Mouse (Mus musculus) forebrain, embryonic 15.5 days (tissue): Measurements from ENCODE around the gene Snx1. TPM values are rescaled to one million over a fixed set of nuclear protein-coding genes. Genes with fewer than 3 reads are reported as not detected.

ENCODE experiments used
- ATAC-seq: fragments of 200-750 bp; cut with Nextera tagmentation; replicated peaks from 2 replicates; pipeline ENCODE4 v1.8.0; 2017; ENCODE audit warnings: mild to moderate bottlenecking, moderate TSS enrichment, moderate library complexity
- H3K27ac ChIP-seq: fragments of 300-500 bp; sonication (generic); replicated peaks from 2 replicates; pipeline ENCODE4 v1.5.1; 2015; ENCODE audit warnings: mild to moderate bottlenecking, inconsistent platforms
- H3K27me3 ChIP-seq: fragments of 300-500 bp; sonication (generic); 2 replicates; pipeline ENCODE4 v1.6.1; 2015; ENCODE audit warnings: inconsistent platforms
- H3K36me3 ChIP-seq: fragments of 300-500 bp; sonication (generic); 2 replicates; pipeline ENCODE4 v1.6.1; 2015; ENCODE audit warnings: mild to moderate bottlenecking, inconsistent platforms
- H3K4me1 ChIP-seq: fragments of 300-500 bp; sonication (generic); 2 replicates; pipeline ENCODE4 v1.6.1; 2015; ENCODE audit warnings: inconsistent platforms
- H3K4me2 ChIP-seq: fragments of 300-500 bp; sonication (generic); replicated peaks from 2 replicates; pipeline ENCODE4 v1.6.1; 2015; ENCODE audit warnings: mild to moderate bottlenecking, inconsistent platforms
- H3K4me3 ChIP-seq: fragments of 300-500 bp; sonication (generic); 2 replicates; pipeline ENCODE4 v1.5.1; 2015; ENCODE audit warnings: mild to moderate bottlenecking, inconsistent platforms
- H3K9ac ChIP-seq: fragments of 300-500 bp; sonication (generic); replicated peaks from 2 replicates; pipeline ENCODE4 v1.6.1; 2015; ENCODE audit warnings: mild to moderate bottlenecking, inconsistent platforms
- H3K9me3 ChIP-seq: fragments of 300-500 bp; sonication (generic); 2 replicates; pipeline ENCODE4 v1.6.1; 2016; ENCODE audit warnings: inconsistent platforms
- WGBS: fragments of 180-500 bp; shearing (Covaris S2); methylation state at CpG from one replicate; pipeline ENCODE4 v1.1.7; 2015; ENCODE audit warnings: mixed read lengths; 5-methylcytosine and 5-hydroxymethylcytosine counted together
- polyA plus RNA-seq: library from polyadenylated mRNA; unstranded; fragments of >200 nt; fragmentation: Nextera tagmentation; extraction: Ambion mirVana; gene quantifications from 2 replicates; pipeline ENCODE4 v1.2.1, GENCODE M21; 2015

Snx1 gene
- polyA plus RNA-seq, 1 experiment from 2014 or later, result 109 TPM

GRCm38 (mm10) chr9:66124681-66125542 is 1.5 kb downstream of the Snx1 start:
- Histone ChIP-seq H3K27me3 (no peaks in the 10 kb centered on the region), H3K9ac (peak overlapping the region; percentile 78), H3K4me3 (peak overlapping the region; percentile 61), H3K27ac (peak overlapping the region; percentile 89), H3K4me1 (peaks cover 52% of the 10 kb centered on the region), H3K9me3 (no peaks in the 10 kb centered on the region), H3K36me3 (no peaks in the 10 kb centered on the region), H3K4me2 (peak overlapping the region; percentile 63)
- peak; percentile 98 for ATAC-seq
- WGBS, result 11% methylated on average over 33 of the region's 33 CpGs

- Histone ChIP-seq H3K9ac (peak overlapping the region; percentile 78), H3K27ac (peak overlapping the region; percentile 89), H3K4me1 (peaks cover 55% of the 10 kb centered on the region), H3K4me3 (peak overlapping the region; percentile 61), H3K27me3 (no peaks in the 10 kb centered on the region), H3K4me2 (peak overlapping the region; percentile 63), H3K9me3 (no peaks in the 10 kb centered on the region), H3K36me3 (no peaks in the 10 kb centered on the region)
- peak; percentile 14 for ATAC-seq
- WGBS, result under 1% methylated on average over 12 of the region's 12 CpGs
Measured at GRCm38 (mm10) chr9:66124111-66124531, 2.3 kb downstream of the Snx1 start.

- H3K9ac ChIP-seq, result peak overlapping the region; percentile 78
- no peak for ATAC-seq
- WGBS, result 7% methylated on average over 5 of the region's 5 CpGs
- H3K4me3 ChIP-seq, result peak overlapping the region; percentile 61
- H3K4me2 ChIP-seq, result peak overlapping the region; percentile 63
- peak overlapping the region; percentile 89; the same call in 1 of the 2 replicates for H3K27ac ChIP-seq
- H3K36me3 ChIP-seq, result no peaks in the 10 kb centered on the region
- H3K27me3 ChIP-seq, result no peaks in the 10 kb centered on the region
- H3K9me3 ChIP-seq, result no peaks in the 10 kb centered on the region
- H3K4me1 ChIP-seq, result peaks cover 55% of the 10 kb centered on the region
Measured at GRCm38 (mm10) chr9:66123648-66124047, 2.7 kb downstream of the Snx1 start.

- Histone ChIP-seq H3K9me3 (no peaks in the 10 kb centered on the region), H3K27ac (peak overlapping the region; percentile 79), H3K4me3 (no peak overlapping the region), H3K9ac (no peak overlapping the region), H3K4me1 (peaks cover 41% of the 10 kb centered on the region), H3K36me3 (no peaks in the 10 kb centered on the region), H3K27me3 (no peaks in the 10 kb centered on the region), H3K4me2 (no peak overlapping the region; the same call in 1 of the 2 replicates)
- ATAC-seq, result no peak
Measured at GRCm38 (mm10) chr9:66121421-66121820, 5.0 kb downstream of the Snx1 start.

- Histone ChIP-seq H3K4me2 (no peak overlapping the region), H3K9me3 (no peaks in the 10 kb centered on the region), H3K4me3 (no peak overlapping the region), H3K9ac (no peak overlapping the region), H3K27ac (peak overlapping the region; percentile 79), H3K4me1 (peaks cover 41% of the 10 kb centered on the region), H3K27me3 (no peaks in the 10 kb centered on the region), H3K36me3 (no peaks in the 10 kb centered on the region)
- ATAC-seq, result no peak
- WGBS, result 52% methylated on average over 3 of the region's 3 CpGs
Measured at GRCm38 (mm10) chr9:66120945-66121344, 5.4 kb downstream of the Snx1 start.

- H3K4me2 ChIP-seq, result no peak overlapping the region
- H3K27me3 ChIP-seq, result no peaks in the 10 kb centered on the region
- no peak for ATAC-seq
- no peaks in the 10 kb centered on the region for H3K9me3 ChIP-seq
- H3K36me3 ChIP-seq, result no peaks in the 10 kb centered on the region; the same call in 1 of the 2 replicates
- H3K9ac ChIP-seq, result no peak overlapping the region
- H3K4me1 ChIP-seq, result peaks cover 33% of the 10 kb centered on the region
- peak overlapping the region; percentile 79; the same call in 1 of the 2 replicates for H3K27ac ChIP-seq
- WGBS, result 95% methylated on average over 4 of the region's 4 CpGs
- no peak overlapping the region for H3K4me3 ChIP-seq
Measured at GRCm38 (mm10) chr9:66120106-66120505, 6.3 kb downstream of the Snx1 start.

- Histone ChIP-seq H3K4me3 (no peak overlapping the region), H3K9ac (no peak overlapping the region), H3K9me3 (no peaks in the 10 kb centered on the region), H3K27me3 (no peaks in the 10 kb centered on the region), H3K27ac (no peak overlapping the region), H3K36me3 (peaks cover 3% of the 10 kb centered on the region; the same call in 1 of the 2 replicates), H3K4me2 (no peak overlapping the region), H3K4me1 (peaks cover 30% of the 10 kb centered on the region)
- 74% methylated on average over 2 of the region's 2 CpGs for WGBS
- ATAC-seq, result no peak
Measured at GRCm38 (mm10) chr9:66119498-66119897, 6.9 kb downstream of the Snx1 start.

GRCm38 (mm10) chr9:66116890-66117289 is 9.5 kb downstream of the Snx1 start:
- H3K9me3 ChIP-seq, result no peaks in the 10 kb centered on the region
- peaks cover 6% of the 10 kb centered on the region; the same call in 1 of the 2 replicates for H3K36me3 ChIP-seq
- H3K27ac ChIP-seq, result no peak overlapping the region
- no peaks in the 10 kb centered on the region for H3K27me3 ChIP-seq
- no peak overlapping the region for H3K4me2 ChIP-seq
- no peak overlapping the region for H3K9ac ChIP-seq
- 63% methylated on average over 8 of the region's 8 CpGs for WGBS
- H3K4me3 ChIP-seq, result no peak overlapping the region
- ATAC-seq, result no peak
- peaks cover 20% of the 10 kb centered on the region for H3K4me1 ChIP-seq

- Histone ChIP-seq H3K36me3 (peaks cover 6% of the 10 kb centered on the region; the same call in 1 of the 2 replicates), H3K4me2 (no peak overlapping the region), H3K4me1 (peaks cover 4% of the 10 kb centered on the region; the same call in 1 of the 2 replicates), H3K9ac (no peak overlapping the region), H3K27me3 (no peaks in the 10 kb centered on the region), H3K27ac (no peak overlapping the region), H3K9me3 (no peaks in the 10 kb centered on the region), H3K4me3 (no peak overlapping the region)
- 90% methylated on average over 3 of the region's 3 CpGs for whole genome bisulfite sequencing
- ATAC-seq, result no peak
Measured at GRCm38 (mm10) chr9:66114341-66114740, 12.0 kb downstream of the Snx1 start.

- WGBS, result 11% methylated on average over 8 of the region's 8 CpGs
- Histone ChIP-seq H3K4me1 (peaks cover 4% of the 10 kb centered on the region; the same call in 1 of the 2 replicates), H3K27ac (peak overlapping the region; percentile 6; the same call in 1 of the 2 replicates), H3K36me3 (peaks cover 35% of the 10 kb centered on the region), H3K4me3 (no peak overlapping the region), H3K9me3 (no peaks in the 10 kb centered on the region), H3K27me3 (no peaks in the 10 kb centered on the region), H3K4me2 (no peak overlapping the region), H3K9ac (no peak overlapping the region)
- ATAC-seq, result no peak
Measured at GRCm38 (mm10) chr9:66110611-66111379, 15.6 kb downstream of the Snx1 start.

GRCm38 (mm10) chr9:66110126-66110525 is 16.3 kb downstream of the Snx1 start:
- peaks cover 42% of the 10 kb centered on the region for H3K36me3 ChIP-seq
- 20% methylated on average over 8 of the region's 8 CpGs for WGBS
- no peak overlapping the region for H3K9ac ChIP-seq
- H3K27ac ChIP-seq, result peak overlapping the region; percentile 6; the same call in 1 of the 2 replicates
- H3K4me2 ChIP-seq, result no peak overlapping the region
- no peaks in the 10 kb centered on the region for H3K9me3 ChIP-seq
- no peaks in the 10 kb centered on the region for H3K27me3 ChIP-seq
- no peak overlapping the region for H3K4me3 ChIP-seq
- H3K4me1 ChIP-seq, result peaks cover 4% of the 10 kb centered on the region; the same call in 1 of the 2 replicates
- ATAC-seq, result no peak

GRCm38 (mm10) chr9:66109574-66109973 is 16.8 kb downstream of the Snx1 start:
- H3K4me2 ChIP-seq, result no peak overlapping the region
- H3K36me3 ChIP-seq, result peaks cover 46% of the 10 kb centered on the region
- no peak overlapping the region for H3K9ac ChIP-seq
- H3K4me1 ChIP-seq, result peaks cover 4% of the 10 kb centered on the region; the same call in 1 of the 2 replicates
- no peak overlapping the region for H3K4me3 ChIP-seq
- no peaks in the 10 kb centered on the region for H3K27me3 ChIP-seq
- no peak overlapping the region for H3K27ac ChIP-seq
- ATAC-seq, result no peak
- 97% methylated on average over 1 of the region's 1 CpGs for WGBS
- H3K9me3 ChIP-seq, result no peaks in the 10 kb centered on the region
